In the genomic region with DNA sequence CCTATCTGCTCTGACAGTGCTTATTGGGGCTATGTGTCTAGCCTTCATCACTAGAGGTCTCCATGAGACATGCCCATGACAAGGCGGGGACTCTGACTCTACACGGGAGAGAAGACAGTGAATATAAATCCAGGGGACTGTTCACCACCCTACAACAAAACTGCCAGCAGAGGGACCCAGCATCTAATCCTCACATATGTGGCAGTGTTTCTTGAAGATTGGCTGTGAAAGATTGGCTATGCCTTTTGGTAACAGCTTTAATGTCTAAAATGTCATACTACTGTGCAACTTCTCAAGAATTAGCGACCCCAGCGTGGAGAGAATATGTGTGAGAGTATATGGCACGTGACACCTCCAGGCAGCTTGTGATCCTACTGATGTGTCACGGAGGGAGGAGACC, we compare ENCODE assay signal across 11 mouse cellular contexts.
DNase-seq lines count a peak whose midpoint lies in the region; ATAC-seq and TF ChIP-seq lines count a peak whose summit lies in the region.
"Had no signal": no experiment of that assay in that cellular context is flagged by ENCODE, and none has a peak within 500 bp of the region (broad histone marks: within the 10 kb centered on the region; RNA-seq: fewer than 3 reads in every experiment).

No protein-coding gene starts in this region.

- no peak for ATAC-seq in forebrain, embryonic 14.5 days
- no peak for ATAC-seq in forebrain, embryonic 12.5 days (ENCODE audit: low FRiP score)
- no peak for ATAC-seq in liver, embryonic 14.5 days (ENCODE audit: insufficient read depth)
- no peak for ATAC-seq in megakaryocyte, adult 5-6 weeks (ENCODE audit: poor library complexity, severe bottlenecking)

- no peak overlapping the region for H3K27ac ChIP-seq in forebrain, embryonic 14.5 days (ENCODE audit: low read depth, low read length)
- H3K27ac ChIP-seq in forebrain, embryonic 12.5 days: no peak overlapping the region
- H3K27ac ChIP-seq in liver, embryonic 14.5 days: no peak overlapping the region
- H3K27ac ChIP-seq: heart, embryonic 13.5 days; midbrain, embryonic 12.5 days had no signal

- no peaks in the 10 kb centered on the region for H3K4me1 ChIP-seq in forebrain, embryonic 14.5 days (ENCODE audit: control insufficient read depth, insufficient read depth, low read length)
- peaks cover 5% of the 10 kb centered on the region for H3K4me1 ChIP-seq in forebrain, embryonic 12.5 days
- no peaks in the 10 kb centered on the region for H3K4me1 ChIP-seq in liver, embryonic 14.5 days (replicated peaks; ENCODE audit: control insufficient read depth in 2 of 2, insufficient read depth in 2 of 2, low read length in 1 of 2)
- H3K4me1 ChIP-seq: heart, embryonic 13.5 days had no signal

- H3K36me3 ChIP-seq in forebrain, embryonic 14.5 days (ENCODE audit: control insufficient read depth, insufficient read depth, low read length): no peaks in the 10 kb centered on the region
- no peaks in the 10 kb centered on the region for H3K36me3 ChIP-seq in forebrain, embryonic 12.5 days (replicated peaks)
- H3K36me3 ChIP-seq in liver, embryonic 14.5 days (replicated peaks; ENCODE audit: control insufficient read depth, insufficient read depth, low read depth): no peaks in the 10 kb centered on the region
- H3K36me3 ChIP-seq: heart, embryonic 13.5 days; midbrain, embryonic 12.5 days had no signal

- 65% methylated on average over 6 of the region's 6 CpGs for WGBS in forebrain, embryonic 14.5 days
- WGBS in forebrain, embryonic 12.5 days: 71% methylated on average over 6 of the region's 6 CpGs
- WGBS in liver, embryonic 14.5 days (ENCODE audit: insufficient replicate concordance): 50% methylated on average over 6 of the region's 6 CpGs

- H3K27me3 ChIP-seq in forebrain, embryonic 14.5 days (replicated peaks; ENCODE audit: control insufficient read depth, insufficient read depth, low read length): no peaks in the 10 kb centered on the region
- H3K27me3 ChIP-seq in forebrain, embryonic 12.5 days: no peaks in the 10 kb centered on the region
- H3K27me3 ChIP-seq in liver, embryonic 14.5 days (ENCODE audit: control insufficient read depth, insufficient read depth, low read length): no peaks in the 10 kb centered on the region
- H3K27me3 ChIP-seq: heart, embryonic 13.5 days; midbrain, embryonic 12.5 days had no signal

- no peak overlapping the region for H3K4me2 ChIP-seq in forebrain, embryonic 14.5 days (ENCODE audit: low read length)
- H3K4me2 ChIP-seq in forebrain, embryonic 12.5 days: no peak overlapping the region
- no peak overlapping the region for H3K4me2 ChIP-seq in liver, embryonic 14.5 days (ENCODE audit: low read depth)
- H3K4me2 ChIP-seq: heart, embryonic 13.5 days; midbrain, embryonic 12.5 days had no signal

- peak; percentile 23; the same call in 1 of the 2 replicates for TF ChIP-seq CTCF in liver, embryonic 14.5 days (IDR thresholded peaks at IDR 0.05; ENCODE audit: low read depth)

- H3K9me3 ChIP-seq in forebrain, embryonic 14.5 days (replicated peaks; ENCODE audit: control insufficient read depth, low read length): no peaks in the 10 kb centered on the region
- H3K9me3 ChIP-seq in forebrain, embryonic 12.5 days: no peaks in the 10 kb centered on the region
- H3K9me3 ChIP-seq in liver, embryonic 14.5 days (ENCODE audit: control insufficient read depth, low read length): no peaks in the 10 kb centered on the region
- H3K9me3 ChIP-seq: midbrain, embryonic 12.5 days had no signal

- TF ChIP-seq EP300 in liver, embryonic 14.5 days (IDR thresholded peaks at IDR 0.05; ENCODE audit: low read depth): no peak

- no peak overlapping the region for H3K4me3 ChIP-seq in forebrain, embryonic 14.5 days (ENCODE audit: low read depth, low read length)
- H3K4me3 ChIP-seq in forebrain, embryonic 12.5 days (replicated peaks): no peak overlapping the region
- H3K4me3 ChIP-seq in liver, embryonic 14.5 days (ENCODE audit: insufficient read depth in 1 of 2, low read depth in 2 of 2, low read length in 2 of 2): no peak overlapping the region
- H3K4me3 ChIP-seq: heart, embryonic 13.5 days; midbrain, embryonic 12.5 days had no signal

- no peak overlapping the region for H3K9ac ChIP-seq in forebrain, embryonic 14.5 days (ENCODE audit: low read length)
- H3K9ac ChIP-seq in forebrain, embryonic 12.5 days: no peak overlapping the region
- no peak overlapping the region for H3K9ac ChIP-seq in liver, embryonic 14.5 days (replicated peaks)
- H3K9ac ChIP-seq: heart, embryonic 13.5 days; midbrain, embryonic 12.5 days had no signal

- peak; percentile 42 for DNase-seq in forebrain, embryonic 14.5 days (ENCODE audit: low spot score)
- DNase-seq in liver, embryonic 14.5 days (ENCODE audit: low read depth in 3 of 3, low spot score in 3 of 3): no peak
- no peak for DNase-seq in liver
- peak; percentile 45 for DNase-seq in brain, adult 2 months (ENCODE audit: low read depth, low spot score)
- peak; percentile 29 for DNase-seq in lung, postnatal 14 days
- DNase-seq in gastrocnemius, adult 8-10 months (ENCODE audit: low spot score in 2 of 2): no peak
- DNase-seq: layer of hippocampus, postnatal 36 days had no signal

Comparison
In these comparisons a context has a peak if more than half of its experiments do, and no peak if none do; other contexts are left out.
1. DNase-seq: peak in forebrain, embryonic 14.5 days (single experiment), brain, adult 2 months (single experiment) and lung, postnatal 14 days (single experiment); none in liver, embryonic 14.5 days (0 of 3), liver (single experiment) and gastrocnemius, adult 8-10 months (0 of 2).